Mouse (Mus musculus): ENCODE results near the gene Tnfaip1. TPM values are rescaled to one million over a fixed set of nuclear protein-coding genes. Genes with fewer than 3 reads are reported as not detected.
A peak's percentile ranks its signal among the peaks of the same experiment; 100 is the strongest.

The Tnfaip1 gene
- polyA plus RNA-seq, 1 experiment: 10.4 TPM

- no peaks in the 10 kb centered on the region for H3K27me3 ChIP-seq (ENCODE audit: control insufficient read depth, insufficient read depth, low read length)
- TF ChIP-seq CTCF (IDR thresholded peaks at IDR 0.05; ENCODE audit: extremely low read depth, insufficient read depth, insufficient read length, insufficient replicate concordance): no peak
- no peak for TF ChIP-seq POLR2A (IDR thresholded peaks at IDR 0.05; ENCODE audit: low read depth, low read length)
- DNase-seq (ENCODE audit: low read depth in 1 of 2, low spot score in 2 of 2): no peak
- H3K4me1 ChIP-seq (ENCODE audit: control insufficient read depth, insufficient read depth, insufficient read length): no peaks in the 10 kb centered on the region
- peaks cover 12% of the 10 kb centered on the region for H3K36me3 ChIP-seq (ENCODE audit: control insufficient read depth, insufficient read depth, low read length)
- no peak within 1 kb of the TSS for H3K4me3 ChIP-seq (ENCODE audit: extremely low read depth, insufficient read depth, insufficient read length)
- H3K27ac ChIP-seq (ENCODE audit: insufficient read depth, low read length): no peak within 1 kb of the TSS
- 66% methylated on average over 7 of the region's 7 CpGs for WGBS
Observed at GRCm38 (mm10) chr11:78502909-78503650, 33.1 kb downstream of the Tnfaip1 start, which contains the start of gene Sebox. TSS of gene Sebox (plus strand) at chr11:78503447.

DNA sequence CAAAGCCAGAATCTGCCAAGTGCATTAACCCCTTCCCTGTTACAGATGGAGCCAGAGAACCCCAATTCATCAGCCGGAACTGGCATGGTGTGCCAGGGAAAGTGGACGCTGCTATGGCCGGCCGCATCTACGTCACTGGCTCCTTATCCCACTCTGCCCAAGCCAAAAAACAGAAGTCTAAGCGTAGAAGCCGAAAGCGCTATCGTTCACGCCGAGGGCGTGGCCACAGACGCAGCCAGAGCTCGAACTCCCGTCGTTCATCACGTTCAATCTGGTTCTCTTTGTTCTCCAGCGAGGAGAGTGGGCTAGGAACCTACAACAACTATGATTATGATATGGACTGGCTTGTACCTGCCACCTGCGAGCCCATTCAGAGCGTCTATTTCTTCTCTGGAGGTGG is 34.6 kb downstream of the Tnfaip1 start:
- Histone ChIP-seq H3K4me1 (ENCODE audit: control insufficient read depth, insufficient read depth, insufficient read length) (peaks cover 7% of the 10 kb centered on the region), H3K27me3 (ENCODE audit: control insufficient read depth, insufficient read depth, low read length) (peaks cover 5% of the 10 kb centered on the region), H3K4me3 (ENCODE audit: extremely low read depth, insufficient read depth, insufficient read length) (no peak overlapping the region), H3K27ac (ENCODE audit: insufficient read depth, low read length) (no peak overlapping the region), H3K36me3 (ENCODE audit: control insufficient read depth, insufficient read depth, low read length) (peaks cover 3% of the 10 kb centered on the region; the same call in 1 of the 2 replicates)
- DNase-seq (ENCODE audit: low read depth in 1 of 2, low spot score in 2 of 2): no peak
- 77% methylated on average over 20 of the region's 20 CpGs for WGBS
- TF ChIP-seq CTCF (IDR thresholded peaks at IDR 0.05; ENCODE audit: extremely low read depth, insufficient read depth, insufficient read length, insufficient replicate concordance) (no peak), POLR2A (IDR thresholded peaks at IDR 0.05; ENCODE audit: low read depth, low read length) (no peak)

- Histone ChIP-seq H3K4me3 (ENCODE audit: extremely low read depth, insufficient read depth, insufficient read length) (no peak overlapping the region), H3K27me3 (ENCODE audit: control insufficient read depth, insufficient read depth, low read length) (peaks cover 7% of the 10 kb centered on the region), H3K36me3 (ENCODE audit: control insufficient read depth, insufficient read depth, low read length) (0 out of 2 replicates have a peak, but pooled peaks cover 3% of the 10 kb centered on the region), H3K4me1 (ENCODE audit: control insufficient read depth, insufficient read depth, insufficient read length) (peaks cover 7% of the 10 kb centered on the region), H3K27ac (ENCODE audit: insufficient read depth, low read length) (no peak overlapping the region)
- no peak for TF ChIP-seq POLR2A (IDR thresholded peaks at IDR 0.05; ENCODE audit: low read depth, low read length)
- TF ChIP-seq CTCF (IDR thresholded peaks at IDR 0.05; ENCODE audit: extremely low read depth, insufficient read depth, insufficient read length, insufficient replicate concordance): no peak
- WGBS: 84% methylated on average over 9 of the region's 9 CpGs
- no peak for DNase-seq (ENCODE audit: low read depth in 1 of 2, low spot score in 2 of 2)
Observed at GRCm38 (mm10) chr11:78500623-78501202, 35.4 kb downstream of the Tnfaip1 start.

DNA sequence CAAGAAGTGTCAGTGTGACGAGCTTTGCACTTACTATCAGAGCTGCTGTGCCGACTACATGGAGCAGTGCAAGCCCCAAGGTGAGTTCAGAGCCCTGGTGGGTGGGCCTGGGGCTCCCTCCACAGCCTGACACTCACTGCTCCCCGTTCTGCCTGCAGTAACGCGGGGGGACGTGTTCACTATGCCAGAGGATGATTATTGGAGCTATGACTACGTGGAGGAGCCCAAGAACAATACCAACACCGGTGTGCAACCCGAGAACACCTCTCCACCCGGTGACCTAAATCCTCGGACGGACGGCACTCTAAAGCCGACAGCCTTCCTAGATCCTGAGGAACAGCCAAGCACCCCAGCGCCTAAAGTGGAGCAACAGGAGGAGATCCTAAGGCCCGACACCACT is 36.6 kb downstream of the Tnfaip1 start:
- DNase-seq (ENCODE audit: low read depth in 1 of 2, low spot score in 2 of 2): no peak
- TF ChIP-seq POLR2A (IDR thresholded peaks at IDR 0.05; ENCODE audit: low read depth, low read length) (no peak), CTCF (IDR thresholded peaks at IDR 0.05; ENCODE audit: extremely low read depth, insufficient read depth, insufficient read length, insufficient replicate concordance) (no peak)
- Histone ChIP-seq H3K4me3 (ENCODE audit: extremely low read depth, insufficient read depth, insufficient read length) (no peak overlapping the region), H3K4me1 (ENCODE audit: control insufficient read depth, insufficient read depth, insufficient read length) (peaks cover 7% of the 10 kb centered on the region), H3K27ac (ENCODE audit: insufficient read depth, low read length) (no peak overlapping the region), H3K36me3 (ENCODE audit: control insufficient read depth, insufficient read depth, low read length) (no peaks in the 10 kb centered on the region), H3K27me3 (ENCODE audit: control insufficient read depth, insufficient read depth, low read length) (peaks cover 7% of the 10 kb centered on the region)
- 59% methylated on average over 16 of the region's 16 CpGs for WGBS

DNA sequence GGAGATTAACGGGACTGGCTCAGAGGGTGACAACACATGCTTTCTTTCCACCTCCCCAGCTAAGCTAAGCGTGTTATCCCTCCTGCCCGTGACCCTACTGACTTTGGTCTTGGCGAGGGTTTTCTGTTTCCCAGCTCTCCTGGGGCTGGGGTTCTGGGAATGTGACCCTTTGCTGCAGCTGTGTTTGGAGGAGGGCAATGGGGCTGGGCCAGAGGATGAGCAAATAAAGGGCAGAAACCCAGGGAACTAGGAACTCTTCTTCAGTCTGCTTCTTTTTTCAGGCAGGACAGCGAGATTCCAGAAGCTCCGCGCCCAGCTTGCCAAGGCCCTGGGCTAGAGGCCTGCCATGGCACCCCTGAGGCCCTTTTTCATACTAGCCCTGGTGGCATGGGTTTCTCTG is 37.1 kb downstream of the Tnfaip1 start, which contains the start of gene Vtn:
Vtn (plus strand) TSS at position 88 of the 400 bp plus-strand sequence.
- Histone ChIP-seq H3K36me3 (ENCODE audit: control insufficient read depth, insufficient read depth, low read length) (no peaks in the 10 kb centered on the region), H3K27me3 (ENCODE audit: control insufficient read depth, insufficient read depth, low read length) (peaks cover 7% of the 10 kb centered on the region), H3K27ac (ENCODE audit: insufficient read depth, low read length) (no peak within 1 kb of the TSS), H3K4me1 (ENCODE audit: control insufficient read depth, insufficient read depth, insufficient read length) (peaks cover 7% of the 10 kb centered on the region), H3K4me3 (ENCODE audit: extremely low read depth, insufficient read depth, insufficient read length) (peak within 1 kb of the TSS; percentile 61; the same call in 1 of the 2 replicates)
- TF ChIP-seq CTCF (IDR thresholded peaks at IDR 0.05; ENCODE audit: extremely low read depth, insufficient read depth, insufficient read length, insufficient replicate concordance): no peak
- no peak for TF ChIP-seq POLR2A (IDR thresholded peaks at IDR 0.05; ENCODE audit: low read depth, low read length)
- no peak for DNase-seq (ENCODE audit: low read depth in 1 of 2, low spot score in 2 of 2)
- WGBS: 72% methylated on average over 7 of the region's 7 CpGs

DNA sequence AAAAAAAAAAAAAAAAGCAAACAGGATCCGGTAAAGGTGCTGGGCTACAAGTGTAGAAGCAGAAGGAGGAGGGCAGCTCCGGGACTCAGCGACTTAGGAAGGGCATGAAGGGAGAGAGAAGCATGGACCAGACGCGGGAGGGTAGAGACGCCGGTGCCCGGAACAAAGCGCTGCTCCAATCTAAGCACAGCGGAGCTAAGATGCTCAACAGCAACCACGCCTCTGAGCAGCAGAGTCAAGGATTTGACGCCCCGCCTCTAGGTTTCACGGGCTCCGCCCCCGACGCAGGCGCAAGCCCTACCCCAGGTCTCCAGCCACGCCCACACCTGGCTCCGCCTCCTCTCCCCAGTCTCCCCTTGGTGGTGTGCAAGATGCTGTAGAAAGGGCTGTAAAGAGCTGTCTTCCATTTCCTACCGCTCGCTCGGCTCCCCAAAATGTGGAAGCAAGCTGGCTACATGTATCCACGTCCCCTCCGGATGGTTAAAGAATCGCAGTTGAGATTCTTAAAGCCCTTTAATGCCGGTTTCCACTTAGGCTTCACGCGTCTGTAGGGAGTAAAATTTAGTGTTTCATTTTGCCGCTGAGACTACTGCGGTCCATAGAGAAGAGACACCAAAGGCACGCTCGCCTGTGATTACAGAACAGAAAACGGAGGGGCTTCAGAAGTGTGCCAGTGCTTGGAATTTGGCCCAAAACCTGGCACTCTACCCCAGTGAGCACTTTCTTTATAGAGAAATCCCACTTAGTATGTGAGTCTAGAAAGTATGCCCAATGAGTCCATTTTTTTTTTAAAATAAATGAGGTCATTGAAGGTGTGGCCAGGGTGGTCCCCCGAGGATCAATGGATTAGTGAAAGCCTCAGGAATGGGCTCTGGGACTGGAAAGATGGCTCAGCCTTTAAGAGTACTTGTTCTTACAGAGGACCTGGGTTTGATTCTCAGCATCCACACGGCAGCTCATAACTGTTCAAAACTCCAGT is 38.3 kb downstream of the Tnfaip1 start, which contains the start of gene Sarm1:
Sarm1 (minus strand) TSS at position 211 of the 979 bp plus-strand sequence.
- 4% methylated on average over 36 of the region's 36 CpGs for WGBS
- Histone ChIP-seq H3K27ac (ENCODE audit: insufficient read depth, low read length) (no peak within 1 kb of the TSS), H3K27me3 (ENCODE audit: control insufficient read depth, insufficient read depth, low read length) (peaks cover 7% of the 10 kb centered on the region), H3K4me3 (ENCODE audit: extremely low read depth, insufficient read depth, insufficient read length) (peak within 1 kb of the TSS; percentile 61), H3K4me1 (ENCODE audit: control insufficient read depth, insufficient read depth, insufficient read length) (peaks cover 7% of the 10 kb centered on the region), H3K36me3 (ENCODE audit: control insufficient read depth, insufficient read depth, low read length) (no peaks in the 10 kb centered on the region)
- TF ChIP-seq POLR2A (IDR thresholded peaks at IDR 0.05; ENCODE audit: low read depth, low read length): no peak
- TF ChIP-seq CTCF (IDR thresholded peaks at IDR 0.05; ENCODE audit: extremely low read depth, insufficient read depth, insufficient read length, insufficient replicate concordance): no peak
- DNase-seq (ENCODE audit: low read depth in 1 of 2, low spot score in 2 of 2): peak; percentile 89 to 97
